Mouse (Mus musculus): ENCODE measurements around the gene Kcnh7. TPM values are rescaled to one million over a fixed set of nuclear protein-coding genes. Genes with fewer than 3 reads are reported as not detected.
"Not testable (repeated sequence)": the region's sequence is repeated elsewhere in the genome, so short reads cannot be mapped to it uniquely, and the experiment has no call there.

The Kcnh7 gene
- total RNA-seq, 4 experiments from 2014 or later, result 0.13 to 0.48 (median 0.21) TPM

- DNase-seq (ENCODE audit: low spot score in 2 of 2), result no peak
These were observed 458.1 kb downstream of the Kcnh7 start for GRCm38 (mm10) chr2:62725946-62726345.

GRCm38 (mm10) chr2:62718411-62718810 is 465.7 kb downstream of the Kcnh7 start:
- no peak for DNase-seq (ENCODE audit: low spot score in 2 of 2)

DNA sequence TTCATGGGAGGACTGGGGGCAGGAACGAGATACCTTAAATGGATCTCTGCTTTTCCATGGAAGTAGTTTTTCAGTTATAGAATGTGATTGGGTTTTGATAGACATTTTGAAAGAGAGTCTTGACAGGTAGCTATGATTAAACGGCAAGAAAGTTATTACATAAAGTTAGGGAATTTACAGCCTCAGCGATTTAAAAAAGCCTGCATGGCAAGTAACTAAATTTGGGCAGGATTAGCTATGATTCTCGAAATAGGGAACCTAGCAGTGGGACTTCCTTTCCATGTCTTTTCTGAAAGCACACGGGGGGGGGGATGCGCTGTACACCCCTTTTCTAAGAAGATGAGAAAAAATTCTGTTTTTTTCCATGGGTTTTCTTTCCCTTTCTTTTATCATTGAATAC is 466.8 kb downstream of the Kcnh7 start:
- DNase-seq (ENCODE audit: low spot score in 2 of 2), result no peak

- no peak for DNase-seq (ENCODE audit: low spot score in 2 of 2)
These were observed 468.8 kb downstream of the Kcnh7 start for GRCm38 (mm10) chr2:62715260-62715659.

- not testable (repeated sequence) for DNase-seq (ENCODE audit: low spot score in 2 of 2)
These were observed 469.7 kb downstream of the Kcnh7 start for GRCm38 (mm10) chr2:62714362-62714761.

GRCm38 (mm10) chr2:62709633-62710032 is 474.5 kb downstream of the Kcnh7 start:
- DNase-seq (ENCODE audit: low spot score in 2 of 2), result no peak

DNA sequence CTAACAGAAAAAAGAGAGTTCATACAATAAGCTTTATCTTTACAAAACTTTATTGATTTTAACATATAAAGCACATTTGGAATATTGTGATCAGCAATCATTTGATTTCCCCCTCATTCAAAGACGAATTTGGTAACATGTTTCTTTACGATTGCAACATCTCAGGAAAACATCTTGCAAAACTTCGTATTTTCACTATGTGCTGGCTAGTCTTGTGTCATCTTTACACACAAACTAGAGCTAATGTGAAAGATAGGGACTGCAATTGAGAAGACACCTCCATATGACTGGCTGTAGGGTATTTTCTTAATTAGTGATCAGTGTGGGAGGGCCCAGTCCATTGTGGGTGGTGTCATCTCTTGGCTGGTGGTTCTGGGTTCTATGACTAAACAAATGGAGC is 477.8 kb downstream of the Kcnh7 start:
- no peak for DNase-seq (ENCODE audit: low spot score in 2 of 2)

- DNase-seq (ENCODE audit: low spot score in 2 of 2), result no peak
These were observed 498.2 kb downstream of the Kcnh7 start for GRCm38 (mm10) chr2:62685934-62686333.

DNA sequence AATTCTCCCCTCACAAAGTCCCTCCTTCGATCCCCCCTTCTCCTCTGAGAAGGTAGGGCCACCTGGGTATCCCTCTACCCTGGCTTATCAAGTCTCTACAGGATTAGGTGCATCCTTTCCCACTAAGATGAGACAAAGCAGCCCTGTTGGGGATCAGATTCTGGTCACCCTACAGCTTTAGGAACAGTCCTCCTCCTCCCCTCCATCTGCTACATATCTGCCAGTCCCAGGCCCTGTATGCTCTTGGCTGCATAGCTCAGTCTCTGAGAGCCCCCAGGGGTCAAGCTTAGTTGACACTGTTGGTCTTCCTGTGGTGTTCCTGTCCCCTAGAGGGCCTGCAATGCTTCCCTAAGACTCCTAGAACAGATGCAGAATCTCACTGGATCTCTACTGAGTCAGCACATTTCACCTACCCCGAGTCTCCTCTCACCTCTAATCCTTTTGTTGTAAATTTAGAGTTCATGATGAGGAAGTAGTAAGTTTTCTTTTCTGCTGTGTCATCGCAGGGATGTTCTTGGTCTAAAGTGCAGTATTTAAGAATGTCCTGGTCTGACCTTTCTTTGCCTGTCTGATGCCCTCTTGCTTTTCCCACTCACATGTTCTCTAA is 499.0 kb downstream of the Kcnh7 start:
- no peak for DNase-seq (ENCODE audit: low spot score in 2 of 2)

GRCm38 (mm10) chr2:62681667-62682066 is 502.4 kb downstream of the Kcnh7 start:
- DNase-seq (ENCODE audit: low spot score in 2 of 2), result peak in 1 of 2 experiments; percentile 17

- no peak for DNase-seq (ENCODE audit: low spot score in 2 of 2)
These were observed 511.3 kb downstream of the Kcnh7 start for GRCm38 (mm10) chr2:62672788-62673187.

DNA sequence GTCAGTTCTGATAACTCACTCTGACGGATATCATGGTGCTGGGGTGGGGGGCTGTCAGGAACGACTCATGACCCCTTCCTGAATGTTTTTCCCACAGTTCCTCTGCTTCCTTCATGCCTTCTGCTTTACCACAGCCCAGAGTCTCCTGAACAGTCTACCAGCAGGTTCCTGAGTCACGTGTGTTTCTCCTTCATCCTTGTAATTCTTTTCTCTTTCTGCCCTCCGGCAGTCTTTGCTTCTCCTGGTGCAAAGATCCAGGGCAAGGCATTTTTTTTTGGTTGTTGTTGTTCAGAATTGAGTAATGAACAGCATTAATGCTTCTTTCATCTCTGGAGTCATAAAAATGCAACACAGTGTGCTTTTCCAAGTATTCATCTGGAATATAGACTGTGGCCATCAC is 513.3 kb downstream of the Kcnh7 start:
- no peak for DNase-seq (ENCODE audit: low spot score in 2 of 2)

GRCm38 (mm10) chr2:62670301-62670700 is 513.8 kb downstream of the Kcnh7 start:
- DNase-seq (ENCODE audit: low spot score in 2 of 2), result no peak

DNA sequence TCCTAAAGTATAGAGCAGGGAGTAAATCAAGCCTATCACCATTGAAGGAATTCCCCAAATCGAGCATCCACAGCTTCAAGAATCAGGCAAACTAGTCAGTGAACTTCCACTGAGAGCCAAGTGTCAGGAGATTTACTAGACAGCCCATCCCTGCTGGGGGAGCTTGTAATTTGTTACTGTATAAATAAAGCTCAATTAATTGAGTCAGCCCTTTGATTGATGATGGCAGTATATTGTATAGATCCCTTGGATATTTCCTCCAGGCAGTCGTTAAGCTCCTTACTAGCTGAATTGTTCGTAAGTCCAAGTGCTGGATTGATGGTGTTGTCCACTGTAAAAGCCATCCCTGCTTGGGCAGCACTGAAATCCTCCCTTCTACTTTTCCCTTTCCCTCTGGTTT is 514.2 kb downstream of the Kcnh7 start:
- no peak for DNase-seq (ENCODE audit: low spot score in 2 of 2)

GRCm38 (mm10) chr2:62665536-62665935 is 518.6 kb downstream of the Kcnh7 start:
- DNase-seq (ENCODE audit: low spot score in 2 of 2), result no peak

DNA sequence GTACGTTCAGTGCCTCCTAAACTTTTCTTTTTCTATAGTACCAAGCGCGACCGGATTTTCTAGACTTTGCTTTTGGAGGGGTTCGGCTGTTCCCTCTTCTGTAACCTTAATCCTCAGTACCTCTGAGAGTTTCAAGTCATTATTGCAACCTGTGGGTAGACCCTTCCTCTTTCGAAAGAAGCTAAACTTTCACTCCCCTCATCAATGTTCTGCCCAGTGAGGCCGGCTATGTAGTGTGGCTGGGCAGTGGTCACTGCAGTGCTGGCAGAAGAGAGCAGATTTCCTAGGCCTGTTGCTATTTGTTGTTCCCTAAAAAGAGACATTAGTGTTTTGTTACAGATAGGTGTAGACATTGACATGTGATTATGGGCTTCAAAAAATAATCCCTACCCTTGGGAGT is 519.2 kb downstream of the Kcnh7 start:
- DNase-seq (ENCODE audit: low spot score in 2 of 2), result no peak

DNA sequence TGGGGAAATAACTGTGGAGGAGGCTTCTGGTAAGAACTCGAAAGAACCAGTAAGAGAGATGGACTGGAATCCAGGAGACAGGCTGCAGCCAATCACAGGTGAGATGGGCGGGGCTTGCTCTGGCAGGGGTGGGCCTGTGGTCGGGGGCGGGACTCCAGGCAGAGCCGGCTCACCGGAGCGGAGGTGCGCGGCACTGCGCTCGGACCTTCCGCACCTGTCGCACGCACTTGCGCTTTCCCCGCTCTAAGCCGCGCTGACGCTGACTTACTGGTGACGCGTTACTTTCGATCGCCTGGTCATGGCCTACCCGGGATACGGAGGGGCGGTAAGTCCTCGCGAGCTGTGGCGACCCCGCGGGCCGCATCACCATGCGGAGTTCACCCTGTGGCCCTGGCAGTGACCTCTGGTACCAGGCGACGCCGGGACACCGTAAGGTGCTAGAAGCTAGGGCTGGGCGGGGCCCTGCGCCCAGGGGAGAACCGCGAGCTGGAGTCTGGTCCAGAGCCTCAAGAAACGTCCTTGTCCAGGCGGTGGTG is 519.9 kb downstream of the Kcnh7 start, which contains the start of gene Gca:
Gene Gca, plus strand, starts transcription at position 151 of the 536 bp plus-strand sequence.
- peak; percentile 54 to 68 for DNase-seq (ENCODE audit: low spot score in 2 of 2)

DNA sequence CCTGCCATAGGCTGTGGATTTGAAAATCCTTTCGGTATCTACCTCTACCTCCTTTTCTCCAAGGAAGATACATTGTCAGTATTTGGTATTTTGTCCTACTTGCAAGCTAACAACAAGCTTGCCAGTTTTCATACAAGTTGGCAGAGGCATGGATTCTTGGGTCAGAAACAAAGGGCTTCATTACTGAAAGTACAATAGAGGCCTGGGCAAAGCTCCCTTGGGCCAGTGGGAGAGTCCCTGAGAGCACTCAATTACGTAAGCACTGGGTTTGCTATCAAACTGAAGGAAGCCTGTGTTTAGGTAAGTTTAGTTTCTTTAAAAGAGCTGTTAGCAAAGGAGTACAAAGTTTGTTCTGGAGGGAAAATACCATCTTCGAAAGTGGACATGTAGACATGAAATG is 521.5 kb downstream of the Kcnh7 start:
- no peak for DNase-seq (ENCODE audit: low spot score in 2 of 2)

DNA sequence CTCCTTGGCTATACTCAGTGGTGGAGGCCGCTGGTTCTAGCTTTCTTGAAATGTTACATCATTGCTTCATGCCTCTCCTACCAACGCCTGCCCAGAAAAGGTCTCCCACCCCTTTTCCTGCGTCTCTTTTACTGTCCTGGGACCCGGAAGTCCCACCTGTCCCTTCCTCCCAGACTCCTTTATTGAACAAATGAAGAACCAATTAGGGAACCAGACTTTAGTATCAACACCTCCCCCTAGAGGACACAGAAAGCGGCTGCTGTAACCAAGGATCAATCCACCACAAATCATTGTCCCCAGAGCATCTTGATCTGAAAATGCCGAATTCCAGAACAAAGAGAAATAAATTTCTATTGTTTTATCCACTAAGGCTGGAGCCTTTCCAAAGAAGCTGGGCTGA is 523.5 kb downstream of the Kcnh7 start:
- DNase-seq (ENCODE audit: low spot score in 2 of 2), result no peak

DNA sequence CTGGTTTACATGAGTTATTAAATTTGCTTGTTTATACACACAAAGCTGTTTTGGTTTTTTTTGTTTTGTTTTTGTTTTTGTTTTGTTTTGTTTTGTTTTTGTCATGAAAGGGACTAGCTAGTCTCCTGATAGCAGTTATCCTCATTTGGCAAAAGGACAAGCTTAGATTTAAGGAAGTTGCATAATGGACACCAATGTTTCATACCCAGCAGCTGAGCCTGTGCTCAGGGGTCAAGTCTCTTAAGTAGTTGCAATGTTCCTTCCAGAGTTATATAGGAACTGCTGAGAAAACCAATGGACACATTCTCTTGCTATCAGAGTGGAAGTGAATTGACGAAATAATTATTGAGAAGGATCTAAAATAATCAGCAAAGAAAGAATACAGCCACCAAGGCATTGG is 528.0 kb downstream of the Kcnh7 start:
- no peak for DNase-seq (ENCODE audit: low spot score in 2 of 2)

GRCm38 (mm10) chr2:62654519-62655338 is 529.4 kb downstream of the Kcnh7 start:
- DNase-seq (ENCODE audit: low spot score in 2 of 2), result peak; percentile 7 to 18

GRCm38 (mm10) chr2:62652466-62652865 is 531.6 kb downstream of the Kcnh7 start:
- DNase-seq (ENCODE audit: low spot score in 2 of 2), result no peak

- DNase-seq (ENCODE audit: low spot score in 2 of 2), result no peak
These were observed 532.2 kb downstream of the Kcnh7 start for GRCm38 (mm10) chr2:62651890-62652289.

Measured in gastrocnemius, adult 8-10 months (tissue).